Mouse (Mus musculus) heart, postnatal 0 days (tissue): Measurements from ENCODE around the gene Grifin.

Experiments
- CTCF ChIP-seq: IDR thresholded peaks from 2 replicates; pipeline ENCODE4 v1.5.1; 2016; ENCODE audit warnings: antibody characterized with exemption, control low read depth, low read depth
- EP300 ChIP-seq: IDR thresholded peaks from 2 replicates; pipeline ENCODE4 v1.6.1; 2016; ENCODE audit warnings: antibody characterized with exemption, low read depth

GRCm38 (mm10) chr5:140611611-140612185 lies 46.8 kb upstream of the Grifin start:
- 0 out of 2 replicates have a peak, but pooled peaks have one; percentile 4 for TF ChIP-seq CTCF
- no peak for TF ChIP-seq EP300
